ENCODE assay signal across 10 mouse cellular contexts in genomic region chr7:79308455-79309030, GRCm38 (mm10). TPM values are rescaled to one million over a fixed set of nuclear protein-coding genes. Genes with fewer than 3 reads are reported as not detected.
A peak's percentile ranks its signal among the peaks of the same experiment; 100 is the strongest.
DNase-seq lines count a peak whose midpoint lies in the region; ATAC-seq and TF ChIP-seq lines count a peak whose summit lies in the region.
"Had no signal": no experiment of that assay in that cellular context is flagged by ENCODE, and none has a peak within 500 bp of the region (broad histone marks: within the 10 kb centered on the region; RNA-seq: fewer than 3 reads in every experiment).

No protein-coding gene starts in this region.

- DNase-seq in cerebellum, adult 2 months = no peak
- no peak for DNase-seq in cerebellum, postnatal 10 days
- DNase-seq in left cerebral cortex, adult 2 months (ENCODE audit: extremely low spot score in 1 of 2, low spot score in 2 of 2) = no peak
- DNase-seq in left cerebral cortex, postnatal 10 days (ENCODE audit: extremely low spot score in 1 of 2, low spot score in 2 of 2) = no peak
- no peak for DNase-seq in hindbrain, embryonic 14.5 days (ENCODE audit: low spot score)
- DNase-seq in midbrain, postnatal 0 days (ENCODE audit: low spot score) = no peak
- no peak for DNase-seq in right cerebral cortex, postnatal 10 days (ENCODE audit: low spot score in 2 of 2)
- no peak for DNase-seq in kidney, postnatal 4 days

- H3K27me3 ChIP-seq in cerebellum, adult 2 months (ENCODE audit: control insufficient read depth, insufficient read depth, low read length) = no peaks in the 10 kb centered on the region
- H3K27me3 ChIP-seq in hindbrain, embryonic 14.5 days (ENCODE audit: control insufficient read depth, insufficient read depth, low read length) = no peaks in the 10 kb centered on the region
- H3K27me3 ChIP-seq in midbrain, postnatal 0 days (ENCODE audit: insufficient read depth, low read length) = no peaks in the 10 kb centered on the region
- H3K27me3 ChIP-seq: limb, embryonic 15.5 days had no signal

- TF ChIP-seq POLR2A in cerebellum, adult 2 months (IDR thresholded peaks at IDR 0.05; ENCODE audit: borderline replicate concordance, insufficient read depth, low read length) = no peak

- no peak for TF ChIP-seq CTCF in cerebellum, adult 2 months (IDR thresholded peaks at IDR 0.05; ENCODE audit: borderline replicate concordance, insufficient read depth, low read depth, low read length)
- no peak for TF ChIP-seq CTCF in left cerebral cortex, adult 2 months (IDR thresholded peaks at IDR 0.05)
- TF ChIP-seq CTCF in midbrain, postnatal 0 days (IDR thresholded peaks at IDR 0.05) = no peak

- no peaks in the 10 kb centered on the region for H3K9me3 ChIP-seq in hindbrain, embryonic 14.5 days (ENCODE audit: control insufficient read depth, low read length)
- no peaks in the 10 kb centered on the region for H3K9me3 ChIP-seq in midbrain, postnatal 0 days (ENCODE audit: low read length)
- H3K9me3 ChIP-seq: embryonic facial prominence, embryonic 10.5 days; limb, embryonic 15.5 days had no signal

- no peak for ATAC-seq in hindbrain, embryonic 14.5 days (ENCODE audit: low FRiP score)
- no peak for ATAC-seq in midbrain, postnatal 0 days (ENCODE audit: low FRiP score)

- H3K4me3 ChIP-seq in cerebellum, adult 2 months (replicated peaks; ENCODE audit: insufficient read depth, low read depth, low read length) = no peak overlapping the region
- no peak overlapping the region for H3K4me3 ChIP-seq in left cerebral cortex, adult 2 months
- H3K4me3 ChIP-seq in hindbrain, embryonic 14.5 days (replicated peaks; ENCODE audit: low read length) = no peak overlapping the region
- H3K4me3 ChIP-seq in midbrain, postnatal 0 days (ENCODE audit: low read depth, low read length) = no peak overlapping the region
- H3K4me3 ChIP-seq: embryonic facial prominence, embryonic 10.5 days; limb, embryonic 15.5 days had no signal

- H3K27ac ChIP-seq in cerebellum, adult 2 months (ENCODE audit: insufficient read depth, low read length) = 0 out of 2 replicates have a peak overlapping the region, but pooled peaks have one; percentile 13
- H3K27ac ChIP-seq in left cerebral cortex, adult 2 months = peak overlapping the region; percentile 85
- H3K27ac ChIP-seq in hindbrain, embryonic 14.5 days = 0 out of 2 replicates have a peak overlapping the region, but pooled peaks have one; percentile 73
- peak overlapping the region; percentile 72 for H3K27ac ChIP-seq in midbrain, postnatal 0 days (ENCODE audit: low read depth, low read length)
- H3K27ac ChIP-seq: limb, embryonic 15.5 days had no signal

- intact Hi-C loops in left cerebral cortex, adult 2 months (cut with DNase I) = no loop called here
- intact Hi-C loops in left cerebral cortex, postnatal 10 days (cut with DNase I) = no loop called here

- H3K4me1 ChIP-seq in cerebellum, adult 2 months (ENCODE audit: control insufficient read depth, insufficient read depth, low read length) = peaks cover 18% of the 10 kb centered on the region
- peaks cover 43% of the 10 kb centered on the region for H3K4me1 ChIP-seq in hindbrain, embryonic 14.5 days (replicated peaks; ENCODE audit: control insufficient read depth, insufficient read depth, low read length)
- peaks cover 23% of the 10 kb centered on the region; the same call in 1 of the 2 replicates for H3K4me1 ChIP-seq in midbrain, postnatal 0 days (ENCODE audit: insufficient read depth, low read length)

- H3K4me2 ChIP-seq in hindbrain, embryonic 14.5 days (replicated peaks) = no peak overlapping the region
- H3K4me2 ChIP-seq in midbrain, postnatal 0 days (ENCODE audit: low read depth, low read length, poor library complexity, severe bottlenecking) = no peak overlapping the region
- H3K4me2 ChIP-seq: limb, embryonic 15.5 days had no signal

- H3K36me3 ChIP-seq in hindbrain, embryonic 14.5 days (replicated peaks; ENCODE audit: control insufficient read depth, insufficient read depth) = no peaks in the 10 kb centered on the region; the same call in 1 of the 2 replicates
- no peaks in the 10 kb centered on the region; the same call in 1 of the 2 replicates for H3K36me3 ChIP-seq in midbrain, postnatal 0 days (ENCODE audit: insufficient read depth, low read length)
- H3K36me3 ChIP-seq: limb, embryonic 15.5 days had no signal

- 78% methylated on average over 8 of the region's 8 CpGs for WGBS in cerebellum, adult 2 months
- 78% methylated on average over 8 of the region's 8 CpGs for WGBS in hindbrain, embryonic 14.5 days
- 71% methylated on average over 8 of the region's 8 CpGs for WGBS in midbrain, postnatal 0 days

- no peak overlapping the region for H3K9ac ChIP-seq in hindbrain, embryonic 14.5 days
- H3K9ac ChIP-seq in midbrain, postnatal 0 days (replicated peaks; ENCODE audit: low read length, poor library complexity, severe bottlenecking) = no peak overlapping the region
- H3K9ac ChIP-seq: limb, embryonic 15.5 days had no signal

RNA-seq across cellular contexts. Expression of gene Abhd2, which starts 35.5 kb away (rescaled TPM):
- 22.0 and 25.3 TPM in 2 replicates for polyA plus RNA-seq in cerebellum, adult 2 months (2012; rRNA removed)
- total RNA-seq in left cerebral cortex, adult 2 months (2021) = 100 to 1,000 TPM; 103 to 116 TPM
- total RNA-seq in left cerebral cortex, postnatal 10 days (2021) = 100 to 1,000 TPM; 121 to 124 TPM
- 25.1 and 26.8 TPM in 2 replicates for polyA plus RNA-seq in hindbrain, embryonic 14.5 days (2014; fragmentation: Nextera tagmentation; extraction: Ambion mirVana)
- 83.2 and 85.7 TPM in 2 replicates for total RNA-seq in midbrain, postnatal 0 days (2014; rRNA removed)
- polyA plus RNA-seq in midbrain, postnatal 0 days (2015; fragmentation: Nextera tagmentation; extraction: Ambion mirVana) = 18.1 and 23.0 TPM in 2 replicates

Comparison
In these comparisons a context has a peak if more than half of its experiments do, and no peak if none do; other contexts are left out.
1. H3K27ac ChIP-seq: peak in every context shown above with its lines; median percentile 85 in left cerebral cortex, adult 2 months; 73 in hindbrain, embryonic 14.5 days; 72 in midbrain, postnatal 0 days; 13 in cerebellum, adult 2 months.